Mouse (Mus musculus): ENCODE measurements around the gene Arsa. TPM values are rescaled to one million over a fixed set of nuclear protein-coding genes. Genes with fewer than 3 reads are reported as not detected.

Arsa gene
- polyA plus RNA-seq, 1 experiment from 2014 or later, result 71.1 TPM

- POLR2A ChIA-PET, result no interaction called here
- TF ChIP-seq CTCF (IDR thresholded peaks at IDR 0.05), result no peak
- in situ Hi-C loops (cut with MboI; ENCODE audit: low pct_unique_long_range_greater_than_20kb), result no loop called here
- ATAC-seq (no peak), DNase-seq (ENCODE audit: low read depth, low spot score) (no peak)
- peaks cover 14% of the 10 kb centered on the region for H3K27me3 ChIP-seq
- CTCF ChIA-PET, result no interaction called here
Observed at GRCm38 (mm10) chr15:89507751-89508150, 30.5 kb upstream of the Arsa start.

GRCm38 (mm10) chr15:89504838-89505237, 27.6 kb upstream of the Arsa start:
- H3K27me3 ChIP-seq, result peaks cover 20% of the 10 kb centered on the region
- ATAC-seq (no peak), DNase-seq (ENCODE audit: low read depth, low spot score) (no peak)
- in situ Hi-C loops (cut with MboI; ENCODE audit: low pct_unique_long_range_greater_than_20kb), result no loop called here
- ChIA-PET POLR2A (interaction anchor here (0.5 kb wide), 1 partner anchor 1106 kb away, joined by 3 read pairs; no protein-coding TSS in a partner anchor), CTCF (no interaction called here)
- TF ChIP-seq CTCF (IDR thresholded peaks at IDR 0.05), result no peak

GRCm38 (mm10) chr15:89501321-89501720, 24.1 kb upstream of the Arsa start:
- no peak for DNase-seq (ENCODE audit: low read depth, low spot score)
- no peak for ATAC-seq
- in situ Hi-C loops (cut with MboI; ENCODE audit: low pct_unique_long_range_greater_than_20kb), result no loop called here
- CTCF ChIA-PET, result interaction anchor here (2.0 to 2.1 kb wide), 2 partner anchors 9 to 29 kb away, joined by 5 read pairs; no protein-coding TSS in a partner anchor
- H3K27me3 ChIP-seq, result peaks cover 29% of the 10 kb centered on the region
- POLR2A ChIA-PET, result no interaction called here
- TF ChIP-seq CTCF (IDR thresholded peaks at IDR 0.05), result no peak

- TF ChIP-seq CTCF (IDR thresholded peaks at IDR 0.05), result no peak
- H3K27me3 ChIP-seq, result peaks cover 29% of the 10 kb centered on the region
- in situ Hi-C loops (cut with MboI; ENCODE audit: low pct_unique_long_range_greater_than_20kb), result no loop called here
Observed at GRCm38 (mm10) chr15:89500221-89500791, 23.1 kb upstream of the Arsa start.

DNA sequence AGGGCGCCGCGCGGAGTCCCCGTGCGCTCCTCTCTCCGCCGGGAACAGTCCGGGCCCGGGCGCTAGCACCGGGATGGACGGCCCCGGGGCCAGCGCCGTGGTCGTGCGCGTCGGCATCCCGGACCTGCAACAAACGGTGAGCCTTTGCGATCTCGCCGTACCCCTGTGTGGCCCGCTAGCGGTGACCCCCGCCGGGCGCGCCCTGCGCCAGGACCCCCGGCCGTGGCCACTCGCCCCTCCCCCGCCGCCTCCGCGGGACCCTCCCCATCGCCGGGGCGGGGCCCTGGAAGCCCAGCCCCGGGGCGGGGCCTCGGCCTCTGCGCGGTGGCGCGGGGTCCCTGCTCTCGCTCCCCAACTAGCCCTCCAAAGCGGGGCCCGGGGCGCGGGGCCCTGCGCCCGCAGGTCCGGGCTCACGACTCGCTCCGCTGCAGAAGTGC, 22.6 kb upstream of the Arsa start:
- in situ Hi-C loops (cut with MboI; ENCODE audit: low pct_unique_long_range_greater_than_20kb), result no loop called here
- CTCF ChIA-PET, result no interaction called here
- ATAC-seq (peak; percentile 44), DNase-seq (ENCODE audit: low read depth, low spot score) (no peak)
- H3K27me3 ChIP-seq, result peaks cover 29% of the 10 kb centered on the region
- TF ChIP-seq CTCF (IDR thresholded peaks at IDR 0.05), result no peak
- POLR2A ChIA-PET, result no interaction called here

More at GRCm38 (mm10) chr15:89500221-89500791, 23.1 kb upstream of the Arsa start:
- DNase-seq (ENCODE audit: low read depth, low spot score), result no peak
- ChIA-PET CTCF (no interaction called here), POLR2A (interaction anchor here (0.6 kb wide), 1 partner anchor 16 kb away, joined by 3 read pairs; no protein-coding TSS in a partner anchor)
- ATAC-seq, result peak; percentile 20

DNA sequence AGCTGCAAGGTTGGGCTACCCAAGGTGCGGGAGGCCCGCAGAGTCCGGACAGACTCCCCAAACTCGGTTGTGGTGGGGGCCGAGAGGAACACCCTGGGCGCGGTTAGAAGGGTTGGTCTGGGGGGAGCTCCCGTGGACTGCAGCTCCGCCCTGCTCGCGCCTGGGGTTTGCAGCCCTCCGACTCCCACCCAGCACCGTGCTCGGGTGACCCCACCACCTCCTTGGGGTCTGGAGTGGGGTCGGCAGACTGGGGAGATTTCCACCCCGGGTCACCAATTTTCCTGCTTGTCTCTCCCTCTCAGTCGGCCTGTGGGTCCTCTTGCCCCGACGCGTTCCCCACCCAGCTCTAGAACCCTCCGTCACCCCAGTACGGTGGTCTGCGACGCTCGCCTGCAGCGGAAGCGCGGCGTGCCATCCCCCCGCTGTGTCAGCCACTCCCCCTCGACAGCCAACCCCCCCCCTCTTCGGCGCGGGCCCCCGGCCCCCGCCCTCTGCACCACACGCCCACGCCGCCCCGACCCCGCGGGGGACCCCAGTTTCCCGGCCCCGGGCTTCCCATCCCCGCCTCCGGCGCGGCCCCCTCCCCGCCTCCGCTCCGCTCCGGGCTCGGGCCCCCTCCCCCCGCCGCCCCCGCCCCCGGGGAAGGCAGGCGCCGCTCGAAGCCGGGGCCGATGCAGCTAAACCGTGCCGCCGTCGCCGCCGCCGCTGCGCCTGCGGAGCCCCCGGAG, 21.9 kb upstream of the Arsa start, which contains the start of gene Shank3:
Shank3 (plus strand) TSS at position 663 of the 728 bp plus-strand sequence.
- TF ChIP-seq CTCF (IDR thresholded peaks at IDR 0.05), result no peak
- ChIA-PET POLR2A (no interaction called here), CTCF (no interaction called here)
- in situ Hi-C loops (cut with MboI; ENCODE audit: low pct_unique_long_range_greater_than_20kb), result no loop called here
- peaks cover 29% of the 10 kb centered on the region for H3K27me3 ChIP-seq
- DNase-seq (ENCODE audit: low read depth, low spot score) (no peak), ATAC-seq (peak; percentile 19)

DNA sequence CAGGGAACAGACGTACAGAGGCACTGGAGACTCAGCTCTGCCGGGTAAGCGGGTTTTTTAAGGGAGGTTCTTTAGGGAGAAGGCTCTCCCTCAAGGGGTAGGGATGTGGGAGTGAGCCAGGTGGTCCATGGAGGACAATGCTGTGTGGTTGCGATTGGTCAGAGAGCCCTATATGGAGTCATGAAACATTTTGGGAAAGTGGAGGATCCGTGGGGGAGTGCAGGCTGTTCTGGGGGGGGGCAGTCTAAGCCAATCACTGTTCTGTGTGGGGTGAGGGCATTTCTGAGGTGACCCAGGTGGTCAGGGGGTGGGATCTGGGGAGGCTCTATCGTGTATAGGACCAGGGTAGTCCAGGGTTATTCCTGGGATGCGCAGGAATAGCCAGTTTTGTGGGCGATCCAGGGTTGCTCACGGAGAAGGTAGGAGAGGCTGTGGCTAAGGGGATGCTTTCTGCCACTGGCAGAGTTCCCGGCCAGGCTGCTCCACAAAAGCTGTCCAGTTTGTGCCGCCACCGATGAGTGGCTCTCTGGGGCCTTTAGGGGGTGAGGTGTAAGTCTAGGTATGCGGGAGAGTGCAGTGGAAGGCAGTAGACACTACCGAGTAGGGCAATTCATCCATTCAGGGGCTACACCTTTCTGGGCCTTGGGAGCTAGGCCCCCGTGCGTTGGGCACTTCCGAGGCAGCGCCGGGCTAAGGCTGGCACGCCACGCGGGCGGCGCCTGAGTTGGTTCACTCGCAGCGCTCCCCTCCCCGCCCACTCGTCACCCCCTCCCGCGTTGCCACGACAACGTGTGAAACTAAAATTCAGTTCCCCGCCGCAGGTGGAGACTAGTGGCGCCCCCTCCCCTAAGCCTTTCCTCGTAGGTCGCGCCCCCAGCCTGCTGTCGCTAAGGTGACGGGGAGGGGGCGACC, 21.1 kb upstream of the Arsa start:
- DNase-seq (ENCODE audit: low read depth, low spot score), result no peak
- CTCF ChIA-PET, result no interaction called here

DNA sequence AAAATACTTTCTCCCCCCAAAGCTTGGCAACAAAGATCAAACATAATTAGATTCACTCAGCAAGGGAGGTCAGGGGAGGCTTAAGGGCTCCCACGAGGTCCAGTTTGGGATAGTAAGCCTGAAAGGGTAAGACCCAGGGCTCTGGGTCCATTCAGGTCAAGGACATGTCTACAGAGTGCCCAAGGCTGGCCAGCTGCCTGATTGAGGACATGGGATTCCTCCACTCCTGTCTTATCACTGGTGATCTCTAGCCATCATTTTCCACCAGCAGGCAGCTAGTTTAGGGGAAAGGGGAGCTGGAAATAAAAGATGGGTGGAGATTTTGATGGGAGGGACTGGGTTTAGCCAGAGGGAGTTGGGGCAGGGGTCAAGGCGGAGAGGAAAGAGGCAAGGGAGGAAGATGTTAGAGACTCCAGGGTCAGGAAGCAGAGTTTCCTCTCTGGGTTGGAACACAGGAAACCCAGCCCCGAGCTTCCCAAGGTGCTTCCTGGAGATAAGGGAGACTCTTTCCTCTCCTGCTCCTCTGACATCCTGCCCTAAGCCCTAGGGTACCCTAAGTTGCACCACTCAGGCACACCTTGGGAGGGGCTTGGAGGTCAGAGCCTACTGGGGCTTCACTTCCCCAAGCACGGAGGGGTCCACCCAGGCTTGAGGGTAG, 20.3 kb upstream of the Arsa start:
- DNase-seq (ENCODE audit: low read depth, low spot score) (no peak), ATAC-seq (no peak)
- in situ Hi-C loops (cut with MboI; ENCODE audit: low pct_unique_long_range_greater_than_20kb), result no loop called here
- ChIA-PET CTCF (no interaction called here), POLR2A (no interaction called here)
- peaks cover 30% of the 10 kb centered on the region for H3K27me3 ChIP-seq
- no peak for TF ChIP-seq CTCF (IDR thresholded peaks at IDR 0.05)

More for the DNA sequence above, 21.1 kb upstream of the Arsa start:
- ATAC-seq, result no peak
- in situ Hi-C loops (cut with MboI; ENCODE audit: low pct_unique_long_range_greater_than_20kb), result no loop called here
- H3K27me3 ChIP-seq, result peaks cover 26% of the 10 kb centered on the region
- POLR2A ChIA-PET, result no interaction called here
- TF ChIP-seq CTCF (IDR thresholded peaks at IDR 0.05), result no peak

- ATAC-seq (no peak), DNase-seq (ENCODE audit: low read depth, low spot score) (no peak)
- POLR2A ChIA-PET, result no interaction called here
- H3K27me3 ChIP-seq, result peaks cover 26% of the 10 kb centered on the region
- CTCF ChIA-PET, result no interaction called here
- in situ Hi-C loops (cut with MboI; ENCODE audit: low pct_unique_long_range_greater_than_20kb), result no loop called here
- TF ChIP-seq CTCF (IDR thresholded peaks at IDR 0.05), result no peak
Observed at GRCm38 (mm10) chr15:89496841-89497240, 19.6 kb upstream of the Arsa start.

DNA sequence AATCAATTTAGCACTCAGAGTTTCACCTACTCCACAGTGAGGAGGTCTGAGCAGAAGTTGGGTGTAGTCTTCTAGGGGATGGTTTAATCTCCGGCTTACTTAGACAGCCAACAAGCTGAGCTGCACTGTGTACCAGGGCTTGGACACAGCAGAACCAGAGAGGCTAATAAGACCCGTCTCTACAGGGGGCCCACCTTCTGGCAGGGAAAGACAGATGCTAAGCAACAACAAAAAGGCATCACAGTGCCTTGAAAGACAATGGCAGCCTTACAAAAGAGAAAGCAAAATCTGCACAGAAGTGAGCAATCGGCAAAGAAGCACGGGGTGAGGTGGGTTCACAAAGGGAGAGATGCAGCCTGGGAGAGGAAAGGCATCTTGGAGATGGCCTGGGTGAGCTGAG, 18.9 kb upstream of the Arsa start:
- no peak for DNase-seq (ENCODE audit: low read depth, low spot score)
- ChIA-PET CTCF (no interaction called here), POLR2A (no interaction called here)
- ATAC-seq, result no peak
- in situ Hi-C loops (cut with MboI; ENCODE audit: low pct_unique_long_range_greater_than_20kb), result no loop called here
- no peak for TF ChIP-seq CTCF (IDR thresholded peaks at IDR 0.05)
- peaks cover 26% of the 10 kb centered on the region for H3K27me3 ChIP-seq
